Mouse (Mus musculus): ENCODE measurements around the gene Mansc4.
A peak's percentile ranks its signal among the peaks of the same experiment; 100 is the strongest.

The Mansc4 gene

GRCm38 (mm10) chr6:147086594-147087225 lies at the start of gene Mansc4:
TSS of gene Mansc4 (minus strand) at chr6:147087032.
- no peak for DNase-seq (ENCODE audit: low spot score in 2 of 2)

GRCm38 (mm10) chr6:147127239-147127638 lies 40.4 kb upstream of the Mansc4 start:
- no peak for DNase-seq (ENCODE audit: low spot score in 2 of 2)

GRCm38 (mm10) chr6:147121320-147121719 lies 34.5 kb upstream of the Mansc4 start:
- no peak for DNase-seq (ENCODE audit: low spot score in 2 of 2)

GRCm38 (mm10) chr6:147118190-147118589 lies 31.4 kb upstream of the Mansc4 start:
- no peak for DNase-seq (ENCODE audit: low spot score in 2 of 2)

GRCm38 (mm10) chr6:147117764-147118163 lies 30.9 kb upstream of the Mansc4 start:
- DNase-seq (ENCODE audit: low spot score in 2 of 2) = no peak

- peak; percentile 55 to 82 for DNase-seq (ENCODE audit: low spot score in 2 of 2)
Observed at GRCm38 (mm10) chr6:147116579-147116978, 29.7 kb upstream of the Mansc4 start.

- no peak for DNase-seq (ENCODE audit: low spot score in 2 of 2)
Observed at GRCm38 (mm10) chr6:147109283-147109682, 22.5 kb upstream of the Mansc4 start.

GRCm38 (mm10) chr6:147106716-147107115 lies 19.9 kb upstream of the Mansc4 start:
- no peak for DNase-seq (ENCODE audit: low spot score in 2 of 2)

GRCm38 (mm10) chr6:147105529-147105928 lies 18.7 kb upstream of the Mansc4 start:
- DNase-seq (ENCODE audit: low spot score in 2 of 2) = no peak

- no peak for DNase-seq (ENCODE audit: low spot score in 2 of 2)
Observed at GRCm38 (mm10) chr6:147102293-147102692, 15.5 kb upstream of the Mansc4 start.

GRCm38 (mm10) chr6:147099458-147100277 lies 12.8 kb upstream of the Mansc4 start:
- DNase-seq (ENCODE audit: low spot score in 2 of 2) = no peak

GRCm38 (mm10) chr6:147097346-147097929 lies 10.6 kb upstream of the Mansc4 start:
- no peak for DNase-seq (ENCODE audit: low spot score in 2 of 2)

- no peak for DNase-seq (ENCODE audit: low spot score in 2 of 2)
Observed at GRCm38 (mm10) chr6:147096934-147097333, 10.1 kb upstream of the Mansc4 start.

GRCm38 (mm10) chr6:147096109-147096508 lies 9.3 kb upstream of the Mansc4 start:
- DNase-seq (ENCODE audit: low spot score in 2 of 2) = no peak

- no peak for DNase-seq (ENCODE audit: low spot score in 2 of 2)
Observed at GRCm38 (mm10) chr6:147094771-147095170, 7.9 kb upstream of the Mansc4 start.

GRCm38 (mm10) chr6:147092136-147092535 lies 5.3 kb upstream of the Mansc4 start:
- peak; percentile 10 to 35 for DNase-seq (ENCODE audit: low spot score in 2 of 2)

- DNase-seq (ENCODE audit: low spot score in 2 of 2) = peak; percentile 47 to 60
Observed at GRCm38 (mm10) chr6:147091136-147092120, 4.6 kb upstream of the Mansc4 start, which contains the start of gene Klhl42. TSS of gene Klhl42 (plus strand) at chr6:147091379.

GRCm38 (mm10) chr6:147090191-147090590 lies 3.4 kb upstream of the Mansc4 start:
- no peak for DNase-seq (ENCODE audit: low spot score in 2 of 2)

- DNase-seq (ENCODE audit: low spot score in 2 of 2) = no peak
Observed at GRCm38 (mm10) chr6:147088517-147088916, 1.7 kb upstream of the Mansc4 start.

- DNase-seq (ENCODE audit: low spot score in 2 of 2) = no peak
Observed at GRCm38 (mm10) chr6:147087736-147088135, 904 bp upstream of the Mansc4 start.

- DNase-seq (ENCODE audit: low spot score in 2 of 2) = no peak
Observed at GRCm38 (mm10) chr6:147085398-147086040, 1.3 kb downstream of the Mansc4 start.
